Mouse (Mus musculus) c-Kit-negative CD71-positive TER-119-positive erythroid progenitor cells, embryonic 14.5 days (primary cell): ENCODE measurements around the gene Ugt2b37.
"Not testable (repeated sequence)": the region's sequence is repeated elsewhere in the genome, so short reads cannot be mapped to it uniquely, and the experiment has no call there.

Source experiments
- DNase-seq: peaks from one replicate; pipeline ENCODE4 v3.0.0-alpha.2; 2013; ENCODE audit warnings: low read depth, low spot score

Ugt2b37 gene

DNA sequence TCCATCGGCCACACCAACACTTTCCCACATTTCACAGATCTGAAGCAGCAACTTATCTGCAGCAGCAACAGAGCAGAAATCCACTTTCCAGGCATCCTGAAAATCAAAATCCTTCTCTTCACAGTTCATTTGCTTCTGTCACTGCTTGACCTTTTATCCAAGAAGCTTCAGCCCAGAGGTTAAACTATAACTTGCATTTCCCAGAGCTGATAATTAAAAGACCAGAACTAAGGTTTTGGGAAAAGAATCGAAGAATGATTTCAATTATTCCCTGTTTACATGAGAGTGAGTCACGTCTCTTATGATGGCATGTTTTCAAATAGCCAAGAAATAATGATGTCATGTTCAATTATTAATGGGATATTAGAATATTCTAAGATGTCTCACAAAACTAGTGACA lies at the start of gene Ugt2b37:
Gene Ugt2b37 (minus strand): TSS at position 129 of the 400 bp plus-strand sequence.
- DNase-seq = not testable (repeated sequence)

DNA sequence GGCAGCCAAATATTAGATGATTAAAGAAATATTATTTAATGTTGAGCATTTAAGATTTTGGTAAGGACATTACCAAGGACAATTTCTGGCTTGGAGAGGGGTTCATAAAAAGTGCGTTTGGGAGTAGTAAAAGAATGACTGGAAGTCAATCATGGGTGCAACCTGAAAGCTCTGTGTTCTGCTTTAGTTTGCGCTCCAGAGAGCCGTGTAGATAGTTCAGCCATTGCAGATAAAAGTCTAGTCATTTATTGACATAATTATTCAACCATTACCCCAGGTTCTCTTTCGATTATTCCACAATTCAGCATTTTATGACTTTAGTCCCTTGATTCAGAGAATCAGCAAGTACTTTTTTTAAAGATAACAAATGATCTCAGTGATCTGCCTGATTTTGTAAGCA lies 31.6 kb upstream of the Ugt2b37 start:
- not testable (repeated sequence) for DNase-seq

DNA sequence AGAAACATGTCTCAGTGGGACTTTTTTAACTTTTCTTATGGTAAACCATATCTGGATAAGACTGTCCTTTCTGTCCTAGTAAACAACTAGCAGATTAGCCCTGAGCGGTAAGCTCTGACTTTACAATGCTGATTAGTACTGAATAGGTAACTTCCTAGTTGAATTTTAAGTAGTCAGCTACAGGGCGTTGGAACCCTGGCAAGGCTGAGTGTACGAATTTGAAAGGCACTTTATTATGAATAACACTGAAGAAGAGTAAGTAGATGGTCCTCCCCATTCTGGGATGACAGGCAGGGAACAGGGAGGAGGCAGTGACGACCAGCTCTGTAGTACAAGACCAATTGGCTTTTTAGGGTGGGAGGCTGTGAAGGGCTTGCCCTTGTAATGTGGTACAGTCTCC lies 21.4 kb upstream of the Ugt2b37 start:
- not testable (repeated sequence) for DNase-seq

DNA sequence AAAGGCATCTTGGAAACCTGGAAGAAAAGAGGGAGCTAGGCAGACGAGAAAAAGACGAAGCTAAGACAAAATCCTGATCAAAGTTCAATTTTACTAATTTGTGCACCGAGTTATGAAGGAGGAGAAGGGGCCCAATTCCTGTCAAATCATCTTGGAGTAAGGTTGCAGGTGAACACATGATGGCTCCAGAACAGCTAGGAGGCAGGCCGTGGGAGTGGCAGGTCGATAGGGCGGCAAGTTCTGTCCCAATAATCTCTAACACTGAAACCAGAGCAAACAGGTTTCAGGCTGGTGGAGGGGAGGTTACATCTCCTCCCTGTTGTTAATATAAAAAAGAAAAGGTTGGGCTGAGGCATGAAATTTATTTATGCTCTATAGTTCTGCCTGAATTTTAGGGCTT lies 21.0 kb upstream of the Ugt2b37 start:
- no peak for DNase-seq

DNA sequence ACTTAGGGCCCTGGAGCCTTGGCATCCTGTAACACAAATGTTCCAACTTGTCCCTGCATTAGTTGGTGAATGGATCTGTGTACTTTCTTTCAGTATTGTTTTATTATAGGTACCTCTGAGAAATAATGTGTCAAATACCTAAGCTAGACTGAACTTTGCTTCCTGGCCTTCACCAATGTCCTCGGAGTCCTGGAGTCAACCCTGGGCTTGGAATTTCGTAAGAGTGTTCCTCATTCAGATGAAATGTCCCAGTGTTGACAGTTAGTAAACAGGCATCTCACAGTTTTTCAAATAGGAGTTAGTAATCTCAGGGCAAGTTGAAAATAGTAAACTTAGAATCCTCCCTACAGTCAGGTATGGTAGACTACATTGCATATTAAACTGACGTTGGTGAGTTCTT lies 1.2 kb upstream of the Ugt2b37 start:
- no peak for DNase-seq

DNA sequence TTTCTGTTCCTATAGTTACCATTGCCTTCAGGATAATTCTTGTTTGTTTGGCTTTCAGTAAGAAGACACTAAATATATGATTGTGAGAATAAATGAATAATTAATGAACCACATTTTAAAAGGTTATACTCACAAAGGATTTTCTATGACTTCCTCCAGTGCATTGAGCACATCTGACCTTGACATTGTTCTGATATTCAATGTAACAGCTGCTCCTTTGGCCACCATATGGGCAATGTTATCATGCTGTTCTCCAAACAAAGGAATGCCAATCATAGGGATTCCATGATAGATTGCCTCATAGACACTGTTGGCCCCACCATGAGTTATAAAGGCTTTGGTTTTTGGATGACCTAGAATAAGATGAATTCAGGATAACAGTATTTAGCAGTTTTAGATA lies 12.5 kb downstream of the Ugt2b37 start:
- not testable (repeated sequence) for DNase-seq

DNA sequence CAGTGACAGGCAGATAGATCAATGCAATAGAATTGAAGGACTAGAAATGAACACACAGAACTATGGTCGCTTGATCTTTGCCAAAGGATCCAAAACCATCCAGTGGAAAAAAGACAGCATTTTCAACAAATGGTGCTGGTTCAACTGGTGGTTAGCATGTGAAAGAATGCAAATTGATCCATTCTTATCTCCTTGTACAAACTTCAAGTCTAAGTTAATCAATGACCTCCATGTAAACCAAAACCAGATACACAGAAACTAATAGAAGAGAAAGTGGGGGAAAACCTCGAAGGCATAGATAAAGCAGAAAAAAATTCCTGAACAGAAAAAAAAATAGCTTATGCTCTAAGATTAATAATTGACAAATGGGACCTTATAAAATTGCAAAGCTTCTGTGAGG lies 58.2 kb downstream of the Ugt2b37 start:
- not testable (repeated sequence) for DNase-seq
